Mouse (Mus musculus) thymus, adult 2 months (tissue): ENCODE measurements at regions not wholly inside any gene's neighbourhood (a gene's known extent, or its start where the extent isn't known, plus 50 kb on each side); places are given as distances from the start of the nearest gene placed in this dataset.

ENCODE experiments used
- CTCF ChIP-seq: fragments of 200-500 bp; IDR thresholded peaks from 2 replicates; pipeline ENCODE4 v1.5.1; 2012; ENCODE audit warnings: mild to moderate bottlenecking, control low read depth, low read length, moderate library complexity, borderline replicate concordance; ENCODE audit not compliant: control insufficient read depth, poor library complexity, insufficient read depth; ENCODE audit errors: extremely low read depth
- POLR2A ChIP-seq: fragments of 200-500 bp; IDR thresholded peaks from 2 replicates; pipeline ENCODE4 v1.6.1; 2012; ENCODE audit warnings: mild to moderate bottlenecking, low read length, control low read depth, moderate library complexity; ENCODE audit not compliant: control insufficient read depth, poor library complexity, insufficient read depth; ENCODE audit errors: extremely low read depth

DNA sequence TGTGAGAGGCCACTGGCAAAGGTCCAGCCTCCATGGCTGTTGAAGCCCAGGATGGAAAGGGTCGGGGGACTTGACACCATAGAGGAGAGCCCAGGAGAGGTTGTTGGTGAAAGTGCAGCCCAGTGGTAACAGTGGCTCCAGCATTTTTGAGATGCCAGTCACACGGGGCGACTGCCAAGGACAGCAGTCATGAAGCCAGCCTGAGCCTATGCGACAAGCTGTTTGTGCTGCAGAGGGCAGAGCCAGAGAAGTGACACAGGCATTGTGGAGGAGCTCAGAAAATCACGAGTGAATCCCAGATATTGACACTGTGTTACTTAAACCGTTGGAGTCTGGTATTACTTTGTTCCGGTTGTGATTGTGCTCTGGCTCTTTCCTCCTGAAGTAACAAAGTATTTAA is 233.4 kb downstream of the Cryba4 start:
- no peak for TF ChIP-seq POLR2A
- no peak for TF ChIP-seq CTCF
